Mouse (Mus musculus): ENCODE data around the gene Alk. TPM values are rescaled to one million over a fixed set of nuclear protein-coding genes. Genes with fewer than 3 reads are reported as not detected.

Alk gene
- total RNA-seq, 1 experiment from 2014 or later: not detected

GRCm38 (mm10) chr17:72476956-72477355 is 127.5 kb downstream of the Alk start:
- ATAC-seq (replicated peaks in 1 of 2; ENCODE audit: insufficient read depth in 1 of 2, low FRiP score in 2 of 2, low TSS enrichment in 1 of 2, low read depth in 1 of 2, poor library complexity in 2 of 2, severe bottlenecking in 2 of 2): no peak

GRCm38 (mm10) chr17:72474166-72474565 is 130.3 kb downstream of the Alk start:
- ATAC-seq (replicated peaks in 1 of 2; ENCODE audit: insufficient read depth in 1 of 2, low FRiP score in 2 of 2, low TSS enrichment in 1 of 2, low read depth in 1 of 2, poor library complexity in 2 of 2, severe bottlenecking in 2 of 2): no peak

GRCm38 (mm10) chr17:72448477-72448876 is 155.9 kb downstream of the Alk start:
- no peak for ATAC-seq (replicated peaks in 1 of 2; ENCODE audit: insufficient read depth in 1 of 2, low FRiP score in 2 of 2, low TSS enrichment in 1 of 2, low read depth in 1 of 2, poor library complexity in 2 of 2, severe bottlenecking in 2 of 2)

GRCm38 (mm10) chr17:72445204-72446177 is 158.9 kb downstream of the Alk start:
- ATAC-seq (replicated peaks in 1 of 2; ENCODE audit: insufficient read depth in 1 of 2, low FRiP score in 2 of 2, low TSS enrichment in 1 of 2, low read depth in 1 of 2, poor library complexity in 2 of 2, severe bottlenecking in 2 of 2): no peak

- no peak for ATAC-seq (replicated peaks in 1 of 2; ENCODE audit: insufficient read depth in 1 of 2, low FRiP score in 2 of 2, low TSS enrichment in 1 of 2, low read depth in 1 of 2, poor library complexity in 2 of 2, severe bottlenecking in 2 of 2)
These were observed 187.0 kb downstream of the Alk start for GRCm38 (mm10) chr17:72417451-72417850.

GRCm38 (mm10) chr17:72414676-72415075 is 189.8 kb downstream of the Alk start:
- no peak for ATAC-seq (replicated peaks in 1 of 2; ENCODE audit: insufficient read depth in 1 of 2, low FRiP score in 2 of 2, low TSS enrichment in 1 of 2, low read depth in 1 of 2, poor library complexity in 2 of 2, severe bottlenecking in 2 of 2)

- no peak for ATAC-seq (replicated peaks in 1 of 2; ENCODE audit: insufficient read depth in 1 of 2, low FRiP score in 2 of 2, low TSS enrichment in 1 of 2, low read depth in 1 of 2, poor library complexity in 2 of 2, severe bottlenecking in 2 of 2)
These were observed 199.6 kb downstream of the Alk start for GRCm38 (mm10) chr17:72404813-72405212.

- ATAC-seq (replicated peaks in 1 of 2; ENCODE audit: insufficient read depth in 1 of 2, low FRiP score in 2 of 2, low TSS enrichment in 1 of 2, low read depth in 1 of 2, poor library complexity in 2 of 2, severe bottlenecking in 2 of 2): no peak
These were observed 202.6 kb downstream of the Alk start for GRCm38 (mm10) chr17:72401861-72402260.

GRCm38 (mm10) chr17:72401349-72401748 is 203.1 kb downstream of the Alk start:
- ATAC-seq (replicated peaks in 1 of 2; ENCODE audit: insufficient read depth in 1 of 2, low FRiP score in 2 of 2, low TSS enrichment in 1 of 2, low read depth in 1 of 2, poor library complexity in 2 of 2, severe bottlenecking in 2 of 2): no peak

- ATAC-seq (replicated peaks in 1 of 2; ENCODE audit: insufficient read depth in 1 of 2, low FRiP score in 2 of 2, low TSS enrichment in 1 of 2, low read depth in 1 of 2, poor library complexity in 2 of 2, severe bottlenecking in 2 of 2): no peak
These were observed 204.9 kb downstream of the Alk start for GRCm38 (mm10) chr17:72399331-72400059.

GRCm38 (mm10) chr17:72395956-72396355 is 208.5 kb downstream of the Alk start:
- no peak for ATAC-seq (replicated peaks in 1 of 2; ENCODE audit: insufficient read depth in 1 of 2, low FRiP score in 2 of 2, low TSS enrichment in 1 of 2, low read depth in 1 of 2, poor library complexity in 2 of 2, severe bottlenecking in 2 of 2)

- ATAC-seq (replicated peaks in 1 of 2; ENCODE audit: insufficient read depth in 1 of 2, low FRiP score in 2 of 2, low TSS enrichment in 1 of 2, low read depth in 1 of 2, poor library complexity in 2 of 2, severe bottlenecking in 2 of 2): no peak
These were observed 235.4 kb downstream of the Alk start for GRCm38 (mm10) chr17:72368991-72369390.

GRCm38 (mm10) chr17:72362811-72363496 is 241.5 kb downstream of the Alk start:
- no peak for ATAC-seq (replicated peaks in 1 of 2; ENCODE audit: insufficient read depth in 1 of 2, low FRiP score in 2 of 2, low TSS enrichment in 1 of 2, low read depth in 1 of 2, poor library complexity in 2 of 2, severe bottlenecking in 2 of 2)

GRCm38 (mm10) chr17:72361961-72362360 is 242.5 kb downstream of the Alk start:
- no peak for ATAC-seq (replicated peaks in 1 of 2; ENCODE audit: insufficient read depth in 1 of 2, low FRiP score in 2 of 2, low TSS enrichment in 1 of 2, low read depth in 1 of 2, poor library complexity in 2 of 2, severe bottlenecking in 2 of 2)

- ATAC-seq (replicated peaks in 1 of 2; ENCODE audit: insufficient read depth in 1 of 2, low FRiP score in 2 of 2, low TSS enrichment in 1 of 2, low read depth in 1 of 2, poor library complexity in 2 of 2, severe bottlenecking in 2 of 2): no peak
These were observed 247.6 kb downstream of the Alk start for GRCm38 (mm10) chr17:72356759-72357302.

GRCm38 (mm10) chr17:72339437-72339836 is 265.0 kb downstream of the Alk start:
- ATAC-seq (replicated peaks in 1 of 2; ENCODE audit: insufficient read depth in 1 of 2, low FRiP score in 2 of 2, low TSS enrichment in 1 of 2, low read depth in 1 of 2, poor library complexity in 2 of 2, severe bottlenecking in 2 of 2): no peak

- ATAC-seq (replicated peaks in 1 of 2; ENCODE audit: insufficient read depth in 1 of 2, low FRiP score in 2 of 2, low TSS enrichment in 1 of 2, low read depth in 1 of 2, poor library complexity in 2 of 2, severe bottlenecking in 2 of 2): no peak
These were observed 271.5 kb downstream of the Alk start for GRCm38 (mm10) chr17:72332909-72333308.

All from hematopoietic stem cell, adult 5-6 weeks (primary cell).